In genomic region chr6:101937467-101938392, GRCm38 (mm10) we compare ENCODE assay signal across 15 mouse cellular contexts.
A peak's percentile ranks its signal among the peaks of the same experiment; 100 is the strongest.
DNase-seq lines count a peak whose midpoint lies in the region; ATAC-seq and TF ChIP-seq lines count a peak whose summit lies in the region.
"Had no signal": no experiment of that assay in that cellular context is flagged by ENCODE, and none has a peak within 500 bp of the region (broad histone marks: within the 10 kb centered on the region; RNA-seq: fewer than 3 reads in every experiment).

No protein-coding gene starts in this region.

- intact Hi-C loops in left cerebral cortex, adult 2 months (cut with DNase I): loop anchor here (5.0 kb wide), 1 partner anchor 60 kb away; no protein-coding TSS in a partner anchor

- no peaks in the 10 kb centered on the region for H3K27me3 ChIP-seq in limb, embryonic 12.5 days
- no peaks in the 10 kb centered on the region for H3K27me3 ChIP-seq in limb, embryonic 10.5 days (ENCODE audit: low read depth, poor library complexity, severe bottlenecking)
- H3K27me3 ChIP-seq in forebrain, embryonic 12.5 days: peaks cover 20% of the 10 kb centered on the region; the same call in 1 of the 2 replicates
- H3K27me3 ChIP-seq in kidney, embryonic 16.5 days (ENCODE audit: insufficient read depth, low read length): no peaks in the 10 kb centered on the region
- H3K27me3 ChIP-seq: liver, embryonic 12.5 days; megakaryocyte, embryonic 14.5 days; Patski had no signal

- peak overlapping the region; percentile 19; the same call in 1 of the 2 replicates for H3K4me2 ChIP-seq in limb, embryonic 12.5 days
- H3K4me2 ChIP-seq in forebrain, embryonic 12.5 days: peak overlapping the region; percentile 36
- no peak overlapping the region for H3K4me2 ChIP-seq in kidney, embryonic 16.5 days (replicated peaks; ENCODE audit: low read depth, low read length)
- H3K4me2 ChIP-seq: liver, embryonic 12.5 days had no signal

- no peak overlapping the region for H3K27ac ChIP-seq in limb, embryonic 12.5 days
- no peak overlapping the region for H3K27ac ChIP-seq in limb, embryonic 10.5 days
- peak overlapping the region; percentile 50 for H3K27ac ChIP-seq in forebrain, embryonic 12.5 days
- H3K27ac ChIP-seq in left cerebral cortex, adult 2 months: peak overlapping the region; percentile 74
- H3K27ac ChIP-seq in kidney, embryonic 16.5 days (ENCODE audit: low read length): no peak overlapping the region
- H3K27ac ChIP-seq: heart, embryonic 10.5 days; liver, embryonic 12.5 days had no signal

- no peak for ATAC-seq in limb, embryonic 12.5 days (ENCODE audit: insufficient number of reproducible peaks, insufficient read depth, low FRiP score, low TSS enrichment, low read depth)
- ATAC-seq in forebrain, embryonic 12.5 days (ENCODE audit: low FRiP score): peak; percentile 93
- no peak for ATAC-seq in kidney, embryonic 16.5 days (ENCODE audit: low FRiP score, low TSS enrichment)
- ATAC-seq: inflammation-experienced regulatory T-cells, adult 6 months; liver, embryonic 12.5 days; Patski had no signal

- no peak for TF ChIP-seq CTCF in left cerebral cortex, adult 2 months (IDR thresholded peaks at IDR 0.05)

- 54% methylated on average over 12 of the region's 12 CpGs for WGBS in limb, embryonic 12.5 days
- WGBS in limb, embryonic 10.5 days: 73% methylated on average over 12 of the region's 12 CpGs
- 13% methylated on average over 12 of the region's 12 CpGs for WGBS in forebrain, embryonic 12.5 days
- 67% methylated on average over 12 of the region's 12 CpGs for WGBS in kidney, embryonic 16.5 days

- no peaks in the 10 kb centered on the region for H3K36me3 ChIP-seq in limb, embryonic 12.5 days
- H3K36me3 ChIP-seq in limb, embryonic 10.5 days: no peaks in the 10 kb centered on the region
- H3K36me3 ChIP-seq in forebrain, embryonic 12.5 days (replicated peaks): no peaks in the 10 kb centered on the region
- no peaks in the 10 kb centered on the region for H3K36me3 ChIP-seq in kidney, embryonic 16.5 days (ENCODE audit: insufficient read depth, low read length)
- H3K36me3 ChIP-seq: heart, embryonic 10.5 days; liver, embryonic 12.5 days had no signal

- no peak overlapping the region for H3K4me3 ChIP-seq in limb, embryonic 12.5 days (replicated peaks)
- H3K4me3 ChIP-seq in limb, embryonic 10.5 days: no peak overlapping the region
- no peak overlapping the region for H3K4me3 ChIP-seq in forebrain, embryonic 12.5 days (replicated peaks)
- H3K4me3 ChIP-seq in left cerebral cortex, adult 2 months: no peak overlapping the region
- H3K4me3 ChIP-seq in kidney, embryonic 16.5 days (ENCODE audit: low read length): no peak overlapping the region
- H3K4me3 ChIP-seq: heart, embryonic 10.5 days; liver, embryonic 12.5 days; megakaryocyte, embryonic 14.5 days had no signal

- no peaks in the 10 kb centered on the region for H3K9me3 ChIP-seq in limb, embryonic 12.5 days
- H3K9me3 ChIP-seq in limb, embryonic 10.5 days (replicated peaks): no peaks in the 10 kb centered on the region
- H3K9me3 ChIP-seq in forebrain, embryonic 12.5 days: no peaks in the 10 kb centered on the region
- no peaks in the 10 kb centered on the region for H3K9me3 ChIP-seq in kidney, embryonic 16.5 days (ENCODE audit: low read length)
- H3K9me3 ChIP-seq: heart, embryonic 10.5 days; liver, embryonic 12.5 days; megakaryocyte, embryonic 14.5 days had no signal

- DNase-seq in limb, embryonic 10.5 days (ENCODE audit: low spot score): no peak
- DNase-seq in left cerebral cortex, adult 2 months (ENCODE audit: extremely low spot score in 1 of 2, low spot score in 2 of 2): no peak
- peak; percentile 21 to 28 for DNase-seq in right cerebral cortex, adult 2 months (ENCODE audit: low spot score in 2 of 2)
- DNase-seq in adipocyte (ENCODE audit: low spot score): no peak
- DNase-seq in kidney, postnatal 25 days: no peak
- DNase-seq: adrenal gland, postnatal 14 days; cerebellum, postnatal 10 days had no signal

- no peak overlapping the region for H3K9ac ChIP-seq in limb, embryonic 12.5 days (replicated peaks)
- H3K9ac ChIP-seq in forebrain, embryonic 12.5 days: no peak overlapping the region
- no peak overlapping the region for H3K9ac ChIP-seq in kidney, embryonic 16.5 days (replicated peaks; ENCODE audit: low read length)
- H3K9ac ChIP-seq: liver, embryonic 12.5 days had no signal

- no peaks in the 10 kb centered on the region; the same call in none of the 2 replicates for H3K4me1 ChIP-seq in limb, embryonic 12.5 days (replicated peaks)
- no peaks in the 10 kb centered on the region for H3K4me1 ChIP-seq in limb, embryonic 10.5 days
- H3K4me1 ChIP-seq in forebrain, embryonic 12.5 days: peaks cover 10% of the 10 kb centered on the region
- no peaks in the 10 kb centered on the region for H3K4me1 ChIP-seq in kidney, embryonic 16.5 days (ENCODE audit: insufficient read depth, low read length)
- H3K4me1 ChIP-seq: heart, embryonic 10.5 days; liver, embryonic 12.5 days; megakaryocyte, embryonic 14.5 days had no signal

Comparison
In these comparisons a context has a peak if more than half of its experiments do, and no peak if none do; other contexts are left out.
1. H3K27ac ChIP-seq: peak in forebrain, embryonic 12.5 days (single experiment) and left cerebral cortex, adult 2 months (single experiment); none in limb, embryonic 12.5 days (single experiment), limb, embryonic 10.5 days (single experiment) and kidney, embryonic 16.5 days (single experiment).
2. DNase-seq: peak in right cerebral cortex, adult 2 months (2 of 2); none in limb, embryonic 10.5 days (single experiment), left cerebral cortex, adult 2 months (0 of 2), adipocyte (single experiment) and kidney, postnatal 25 days (0 of 2).